Mouse (Mus musculus) heart, embryonic 15.5 days (tissue): Measurements from ENCODE around the gene Tmprss11g. TPM values are rescaled to one million over a fixed set of nuclear protein-coding genes. Genes with fewer than 3 reads are reported as not detected.

Experiments used
- ATAC-seq: fragments of 200-750 bp; cut with Nextera tagmentation; replicated peaks from 2 replicates; pipeline ENCODE4 v1.8.0; 2017; ENCODE audit warnings: low read depth, moderate TSS enrichment; ENCODE audit not compliant: insufficient number of reproducible peaks, insufficient read depth, low FRiP score
- H3K27ac ChIP-seq: fragments of 300-500 bp; sonication (generic); 2 replicates; pipeline ENCODE4 v1.5.1; 2015; ENCODE audit warnings: mild to moderate bottlenecking, inconsistent platforms
- H3K27me3 ChIP-seq: fragments of 300-500 bp; sonication (generic); 2 replicates; pipeline ENCODE4 v1.6.1; 2015; ENCODE audit warnings: inconsistent platforms
- H3K36me3 ChIP-seq: fragments of 300-500 bp; sonication (generic); 2 replicates; pipeline ENCODE4 v1.6.1; 2015; ENCODE audit warnings: mild to moderate bottlenecking, inconsistent platforms
- H3K4me1 ChIP-seq: fragments of 300-500 bp; sonication (generic); replicated peaks from 2 replicates; pipeline ENCODE4 v1.6.1; 2015; ENCODE audit warnings: inconsistent platforms
- H3K4me2 ChIP-seq: fragments of 300-500 bp; sonication (generic); 2 replicates; pipeline ENCODE4 v1.6.1; 2015; ENCODE audit warnings: inconsistent platforms, mild to moderate bottlenecking, moderate library complexity
- H3K4me3 ChIP-seq: fragments of 300-500 bp; sonication (generic); 2 replicates; pipeline ENCODE4 v1.5.1; 2015; ENCODE audit warnings: mild to moderate bottlenecking, inconsistent platforms
- H3K9ac ChIP-seq: fragments of 300-500 bp; sonication (generic); 2 replicates; pipeline ENCODE4 v1.6.1; 2015; ENCODE audit warnings: mild to moderate bottlenecking, inconsistent platforms
- H3K9me3 ChIP-seq: fragments of 300-500 bp; sonication (generic); replicated peaks from 2 replicates; pipeline ENCODE4 v1.6.1; 2016; ENCODE audit warnings: inconsistent platforms
- WGBS: fragments of 180-500 bp; shearing (Covaris S2); methylation state at CpG from one replicate; pipeline ENCODE4 v1.1.7; 2015; ENCODE audit warnings: mixed read lengths; 5-methylcytosine and 5-hydroxymethylcytosine counted together
- polyA plus RNA-seq: library from polyadenylated mRNA; unstranded; fragments of >200 nt; fragmentation: Nextera tagmentation; extraction: Ambion mirVana; gene quantifications from 2 replicates; pipeline ENCODE4 v1.2.1, GENCODE M21; 2015

Gene Tmprss11g
- polyA plus RNA-seq: 0.05 TPM in 1 of 2 replicates, not detected in the other

DNA sequence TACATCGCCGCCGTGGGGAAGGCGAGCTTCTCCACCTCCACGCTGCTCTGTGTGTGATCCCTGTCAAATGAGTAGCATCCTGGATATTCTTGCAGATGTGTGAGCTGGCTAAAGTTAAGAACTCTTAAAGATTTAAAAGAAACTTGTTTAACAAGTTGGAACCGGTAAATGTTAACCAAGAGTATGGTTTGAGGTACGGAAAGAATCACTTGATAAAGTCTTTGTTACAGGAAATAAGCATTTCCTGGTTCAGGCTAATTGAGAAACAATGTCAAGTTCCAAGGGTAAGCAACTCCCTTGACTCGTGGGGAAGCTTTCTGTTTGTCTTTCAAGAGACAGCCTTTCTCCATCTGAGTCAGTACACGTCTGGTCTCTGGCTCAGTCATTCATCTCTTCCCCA is at the start of gene Tmprss11g:
Tmprss11g (minus strand) TSS at position 101 of the 400 bp plus-strand sequence.
- Histone ChIP-seq H3K9ac (no peak within 1 kb of the TSS), H3K4me1 (no peaks in the 10 kb centered on the region), H3K36me3 (no peaks in the 10 kb centered on the region), H3K4me2 (no peak within 1 kb of the TSS), H3K4me3 (no peak within 1 kb of the TSS), H3K9me3 (no peaks in the 10 kb centered on the region), H3K27ac (no peak within 1 kb of the TSS), H3K27me3 (no peaks in the 10 kb centered on the region)
- 61% methylated on average over 9 of the region's 9 CpGs for WGBS
- ATAC-seq: no peak

DNA sequence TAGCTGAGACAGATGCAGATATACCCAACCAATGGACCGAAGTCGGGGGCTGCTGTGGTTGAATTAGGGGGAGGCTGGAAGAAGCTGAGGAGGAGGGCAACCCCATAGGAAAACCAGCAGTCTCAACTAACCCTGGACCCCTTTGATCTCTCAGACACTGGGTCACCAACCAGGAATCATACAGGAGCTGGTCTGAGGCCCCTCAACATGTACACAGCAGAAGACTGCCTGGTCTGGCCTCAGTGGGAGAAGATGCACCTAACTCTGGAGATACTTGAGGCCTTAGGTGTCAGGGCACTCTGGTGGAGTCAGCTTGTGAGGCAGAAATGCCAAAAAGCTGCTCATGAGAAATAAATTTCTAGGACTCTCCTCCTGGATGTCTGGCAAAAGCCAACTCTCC is 28.3 kb upstream of the Tmprss11g start:
- ATAC-seq: no peak
- H3K27me3 ChIP-seq: no peaks in the 10 kb centered on the region
- H3K27ac ChIP-seq: no peak overlapping the region
- H3K4me3 ChIP-seq: no peak overlapping the region
- H3K9ac ChIP-seq: no peak overlapping the region
- H3K4me1 ChIP-seq: no peaks in the 10 kb centered on the region
- 84% methylated on average over 2 of the region's 2 CpGs for WGBS
- H3K4me2 ChIP-seq: no peak overlapping the region
- no peaks in the 10 kb centered on the region for H3K9me3 ChIP-seq
- H3K36me3 ChIP-seq: no peaks in the 10 kb centered on the region

DNA sequence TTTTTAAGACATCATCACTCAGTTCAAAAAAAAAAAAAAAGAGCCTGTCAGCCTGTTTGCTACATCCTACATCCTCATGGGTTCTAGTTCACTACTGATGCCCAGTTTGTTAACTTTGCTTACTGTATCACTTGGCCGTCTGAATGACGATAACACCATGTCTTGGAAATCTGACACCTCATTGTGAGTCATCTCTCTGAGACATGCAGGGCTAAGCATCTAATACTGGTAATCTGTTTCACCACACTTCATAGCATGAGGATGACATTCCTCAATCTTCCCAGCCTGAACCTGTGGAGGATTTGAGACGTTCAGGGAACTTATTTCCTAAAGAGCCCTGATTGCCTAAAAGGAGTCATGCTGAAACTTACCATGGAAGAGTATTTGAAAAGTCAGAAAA is 22.2 kb upstream of the Tmprss11g start:
- Histone ChIP-seq H3K4me3 (no peak overlapping the region), H3K27ac (no peak overlapping the region), H3K27me3 (no peaks in the 10 kb centered on the region), H3K4me1 (no peaks in the 10 kb centered on the region), H3K4me2 (no peak overlapping the region), H3K36me3 (no peaks in the 10 kb centered on the region), H3K9ac (no peak overlapping the region), H3K9me3 (no peaks in the 10 kb centered on the region)
- whole genome bisulfite sequencing: 48% methylated on average over 3 of the region's 3 CpGs
- ATAC-seq: no peak

DNA sequence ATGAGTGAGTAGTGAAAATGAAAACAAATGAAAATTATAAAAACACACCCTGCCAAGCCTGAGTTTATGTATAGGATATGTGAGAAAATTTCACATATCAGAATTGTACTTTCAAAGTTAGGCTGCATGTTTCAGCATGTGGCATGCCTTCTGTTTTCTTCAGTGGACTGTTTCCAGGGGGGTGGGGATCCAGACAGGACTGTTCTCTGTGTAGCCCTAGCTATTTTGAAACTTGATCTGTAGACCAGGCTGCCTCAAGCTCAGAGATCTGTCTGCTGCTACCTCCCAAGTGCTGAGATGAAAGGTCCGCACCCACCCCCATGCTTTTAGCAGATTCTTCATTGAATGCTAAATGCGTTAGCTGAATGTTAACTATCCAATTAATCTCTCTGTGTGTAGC is 10.3 kb upstream of the Tmprss11g start:
- no peaks in the 10 kb centered on the region for H3K27me3 ChIP-seq
- ATAC-seq: no peak
- H3K36me3 ChIP-seq: no peaks in the 10 kb centered on the region
- H3K4me1 ChIP-seq: no peaks in the 10 kb centered on the region
- no peaks in the 10 kb centered on the region for H3K9me3 ChIP-seq
- no peak overlapping the region for H3K4me3 ChIP-seq
- H3K4me2 ChIP-seq: no peak overlapping the region
- no peak overlapping the region for H3K9ac ChIP-seq
- no peak overlapping the region for H3K27ac ChIP-seq
- WGBS: 63% methylated on average over 2 of the region's 2 CpGs

DNA sequence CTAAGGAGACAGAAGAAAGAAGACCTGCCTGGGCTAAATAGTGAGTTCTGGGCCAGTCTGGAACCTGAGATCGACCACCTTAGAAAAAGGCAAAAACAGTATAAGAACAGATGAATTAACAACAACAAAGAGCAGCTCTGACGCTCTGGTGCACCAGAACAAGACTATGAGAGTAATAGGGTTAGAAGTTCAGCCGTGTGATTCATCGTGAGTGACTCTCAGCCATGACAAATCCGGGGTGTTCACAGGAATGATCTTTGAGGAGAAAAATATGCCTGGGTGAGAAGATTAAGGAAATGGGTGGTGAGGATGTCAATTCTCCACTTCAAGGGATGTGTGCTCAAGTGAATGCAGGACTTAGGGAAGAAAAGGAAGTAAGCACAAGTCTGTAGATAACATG is 6.9 kb downstream of the Tmprss11g start:
- 69% methylated on average over 5 of the region's 5 CpGs for WGBS
- no peaks in the 10 kb centered on the region for H3K4me1 ChIP-seq
- no peak overlapping the region for H3K4me3 ChIP-seq
- H3K9me3 ChIP-seq: no peaks in the 10 kb centered on the region
- no peak overlapping the region for H3K9ac ChIP-seq
- H3K36me3 ChIP-seq: no peaks in the 10 kb centered on the region
- no peak for ATAC-seq
- no peak overlapping the region for H3K4me2 ChIP-seq
- no peaks in the 10 kb centered on the region for H3K27me3 ChIP-seq
- no peak overlapping the region for H3K27ac ChIP-seq

DNA sequence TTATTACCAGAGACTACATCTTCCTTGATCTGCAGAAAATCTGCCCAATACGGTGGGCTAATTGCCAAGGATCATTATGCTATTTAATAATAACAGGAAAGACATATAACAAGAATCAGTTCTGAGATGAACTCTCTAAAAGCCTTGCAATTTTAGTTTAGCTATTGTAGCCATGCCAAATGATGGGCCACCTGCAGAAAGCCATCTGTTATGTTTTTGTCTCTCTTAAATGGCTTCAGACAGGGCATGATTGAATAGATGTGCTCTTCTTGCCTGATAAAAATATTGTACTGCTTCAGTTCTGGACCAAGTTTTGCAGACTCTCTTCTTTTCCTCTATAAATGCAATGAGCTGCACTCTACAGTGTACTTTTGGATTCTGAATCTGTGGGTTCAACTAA is 24.9 kb downstream of the Tmprss11g start:
- no peak for ATAC-seq
- Histone ChIP-seq H3K27ac (no peak overlapping the region), H3K9me3 (no peaks in the 10 kb centered on the region), H3K4me2 (no peak overlapping the region), H3K4me1 (no peaks in the 10 kb centered on the region), H3K4me3 (no peak overlapping the region), H3K36me3 (no peaks in the 10 kb centered on the region), H3K27me3 (no peaks in the 10 kb centered on the region), H3K9ac (no peak overlapping the region)
- WGBS: 63% methylated on average over 1 of the region's 1 CpGs

DNA sequence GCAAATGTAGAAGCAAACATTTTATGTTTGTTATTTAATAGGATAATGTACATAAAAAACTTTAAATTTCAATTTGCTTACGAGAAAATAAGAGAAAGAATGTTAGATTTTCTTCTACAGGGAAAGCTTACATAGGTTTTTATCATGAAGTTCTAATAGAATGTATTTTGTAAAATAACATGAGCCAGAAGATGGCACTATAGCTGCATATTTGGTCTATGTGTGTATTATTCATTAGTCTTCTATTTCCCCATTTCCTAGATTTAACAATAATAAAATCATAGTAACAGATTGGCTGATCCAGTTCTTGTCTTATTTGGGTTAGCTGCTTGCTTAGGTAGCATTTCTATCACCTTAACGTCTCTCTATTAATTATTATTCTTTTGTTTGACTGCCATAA is 35.8 kb downstream of the Tmprss11g start:
- H3K36me3 ChIP-seq: no peaks in the 10 kb centered on the region
- WGBS: 52% methylated on average over 2 of the region's 2 CpGs
- H3K27ac ChIP-seq: no peak overlapping the region
- no peak overlapping the region for H3K9ac ChIP-seq
- no peaks in the 10 kb centered on the region for H3K4me1 ChIP-seq
- H3K9me3 ChIP-seq: no peaks in the 10 kb centered on the region
- H3K27me3 ChIP-seq: no peaks in the 10 kb centered on the region
- H3K4me3 ChIP-seq: no peak overlapping the region
- ATAC-seq: no peak
- no peak overlapping the region for H3K4me2 ChIP-seq

DNA sequence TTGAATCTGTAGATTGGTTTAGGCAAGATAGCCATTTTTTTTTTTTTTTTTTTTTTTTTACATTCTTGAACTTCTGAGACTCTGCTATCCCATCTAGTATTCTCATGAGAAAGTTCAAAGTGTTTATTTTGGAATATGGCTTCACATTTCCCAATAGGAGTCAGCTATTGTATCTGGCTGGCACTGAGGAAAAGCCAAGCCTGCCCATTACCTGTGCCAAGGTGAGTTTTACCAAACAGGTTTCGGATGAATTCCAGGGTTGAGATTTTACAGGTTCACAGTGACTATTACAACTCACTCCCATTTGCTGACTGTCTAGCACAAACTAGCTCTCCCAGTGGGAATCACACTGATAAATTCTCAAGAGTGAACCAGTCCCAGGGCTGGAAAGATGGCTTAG is 36.4 kb downstream of the Tmprss11g start:
- Histone ChIP-seq H3K27ac (no peak overlapping the region), H3K4me3 (no peak overlapping the region), H3K36me3 (no peaks in the 10 kb centered on the region), H3K4me2 (no peak overlapping the region), H3K9ac (no peak overlapping the region), H3K27me3 (no peaks in the 10 kb centered on the region), H3K9me3 (no peaks in the 10 kb centered on the region), H3K4me1 (no peaks in the 10 kb centered on the region)
- no peak for ATAC-seq
- WGBS: 79% methylated on average over 1 of the region's 1 CpGs

DNA sequence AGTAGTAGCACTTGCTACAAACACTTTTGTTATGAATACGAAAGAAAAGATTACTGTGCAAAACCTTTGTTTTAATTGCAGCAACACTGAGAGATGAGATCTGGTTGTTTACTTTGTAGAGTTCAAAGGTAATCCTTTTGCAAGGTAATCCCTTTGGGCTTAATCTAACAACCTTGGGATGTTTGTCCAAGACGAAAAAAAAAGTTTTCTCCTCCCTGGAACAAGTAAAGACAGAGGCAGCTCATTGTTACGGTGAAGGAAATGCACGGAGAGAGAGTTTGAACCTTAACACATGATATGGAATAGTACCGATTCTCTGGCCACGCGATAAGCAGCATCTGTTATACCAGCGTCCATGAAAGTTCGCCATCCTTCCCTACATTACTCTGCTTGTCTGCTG is 44.5 kb downstream of the Tmprss11g start:
- Histone ChIP-seq H3K36me3 (no peaks in the 10 kb centered on the region), H3K4me1 (no peaks in the 10 kb centered on the region)
- 79% methylated on average over 9 of the region's 9 CpGs for WGBS

DNA sequence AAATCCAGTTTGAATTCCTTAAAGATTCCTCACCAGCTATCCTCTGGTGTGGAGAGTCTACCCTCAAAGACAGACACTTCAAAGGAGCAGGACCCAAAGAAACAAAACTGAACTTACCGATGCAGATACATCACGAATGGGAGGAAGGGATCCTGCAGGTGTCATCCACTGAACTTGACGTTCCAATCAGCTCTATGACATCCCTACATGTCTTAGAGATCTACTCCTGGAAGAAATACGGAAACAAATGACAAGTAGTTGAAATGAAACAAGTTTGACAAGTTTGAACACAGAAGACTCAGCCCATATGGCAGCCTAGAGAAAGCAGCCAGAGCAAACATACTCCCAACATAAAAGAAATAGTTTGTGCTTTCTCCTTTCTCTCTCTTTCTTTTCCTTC is 49.5 kb downstream of the Tmprss11g start, which contains the start of gene Tmprss11a:
Tmprss11a (minus strand) TSS at position 101 of the 400 bp plus-strand sequence.
- H3K4me2 ChIP-seq: no peak within 1 kb of the TSS
- H3K36me3 ChIP-seq: no peaks in the 10 kb centered on the region
- 65% methylated on average over 4 of the region's 4 CpGs for WGBS
- H3K4me3 ChIP-seq: no peak within 1 kb of the TSS
- no peaks in the 10 kb centered on the region for H3K27me3 ChIP-seq
- ATAC-seq: no peak
- H3K27ac ChIP-seq: no peak within 1 kb of the TSS
- H3K9me3 ChIP-seq: no peaks in the 10 kb centered on the region
- H3K9ac ChIP-seq: no peak within 1 kb of the TSS
- H3K4me1 ChIP-seq: no peaks in the 10 kb centered on the region

More for the DNA sequence above, 44.5 kb downstream of the Tmprss11g start:
- H3K4me3 ChIP-seq: no peak overlapping the region
- H3K4me2 ChIP-seq: no peak overlapping the region
- H3K9me3 ChIP-seq: no peaks in the 10 kb centered on the region
- no peaks in the 10 kb centered on the region for H3K27me3 ChIP-seq
- no peak overlapping the region for H3K9ac ChIP-seq
- no peak for ATAC-seq
- H3K27ac ChIP-seq: no peak overlapping the region

DNA sequence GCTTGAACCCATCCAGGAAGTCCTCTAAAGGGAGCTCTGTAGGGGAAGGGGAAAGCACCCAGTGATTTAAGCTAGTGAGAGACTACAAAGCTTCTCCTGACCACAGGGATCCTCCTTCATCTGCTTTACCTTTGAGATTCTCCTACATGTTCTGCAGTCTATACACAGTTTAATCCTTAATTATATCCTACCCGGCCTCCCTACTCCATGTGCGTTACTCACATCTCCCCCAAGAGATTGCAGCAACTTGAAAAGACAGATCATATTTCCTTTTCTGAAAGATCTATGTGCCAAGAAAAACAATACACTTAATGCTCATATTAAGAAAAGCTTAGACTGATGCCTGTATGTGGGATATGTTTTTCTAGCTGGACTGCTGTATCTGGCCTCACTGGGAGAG is 79.1 kb downstream of the Tmprss11g start:
- no peaks in the 10 kb centered on the region for H3K36me3 ChIP-seq
- H3K27me3 ChIP-seq: no peaks in the 10 kb centered on the region
- no peak overlapping the region for H3K27ac ChIP-seq
- no peaks in the 10 kb centered on the region for H3K9me3 ChIP-seq
- 59% methylated on average over 2 of the region's 2 CpGs for WGBS
- no peaks in the 10 kb centered on the region for H3K4me1 ChIP-seq
- ATAC-seq: no peak
- no peak overlapping the region for H3K4me3 ChIP-seq
- H3K9ac ChIP-seq: no peak overlapping the region
- no peak overlapping the region for H3K4me2 ChIP-seq

DNA sequence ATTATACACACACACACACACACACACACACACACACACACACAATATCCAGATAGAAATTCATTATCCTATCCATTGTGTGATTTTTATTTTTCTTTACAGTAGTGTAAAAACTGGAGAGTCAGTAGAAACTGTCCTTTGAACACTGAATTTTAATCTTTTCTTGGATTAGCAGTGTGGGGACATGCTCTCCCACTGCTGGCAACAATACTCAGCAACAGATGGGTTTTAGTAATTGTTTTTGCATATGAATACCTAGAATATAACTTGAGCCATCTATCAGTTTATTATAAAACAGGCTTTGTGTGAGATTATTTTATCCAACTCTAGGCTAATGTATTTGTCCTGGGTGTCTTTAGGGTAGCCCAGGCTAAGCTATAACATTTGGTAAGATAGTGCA is 79.9 kb downstream of the Tmprss11g start:
- no peak overlapping the region for H3K9ac ChIP-seq
- H3K27ac ChIP-seq: no peak overlapping the region
- no peak overlapping the region for H3K4me3 ChIP-seq
- no peaks in the 10 kb centered on the region for H3K9me3 ChIP-seq
- H3K36me3 ChIP-seq: no peaks in the 10 kb centered on the region
- H3K4me2 ChIP-seq: no peak overlapping the region
- no peaks in the 10 kb centered on the region for H3K27me3 ChIP-seq
- no peak for ATAC-seq
- H3K4me1 ChIP-seq: no peaks in the 10 kb centered on the region
